Mouse (Mus musculus): ENCODE measurements at regions not wholly inside any gene's neighbourhood (a gene's known extent, or its start where the extent isn't known, plus 50 kb on each side); places are given as distances from the start of the nearest gene placed in this dataset.

- peaks cover 17% of the 10 kb centered on the region for H3K4me1 ChIP-seq
- H3K27me3 ChIP-seq (replicated peaks; ENCODE audit: low read depth, poor library complexity, severe bottlenecking), result no peaks in the 10 kb centered on the region
- H3K36me3 ChIP-seq (replicated peaks), result no peaks in the 10 kb centered on the region
- H3K27ac ChIP-seq (replicated peaks), result no peak overlapping the region
- DNase-seq (ENCODE audit: low spot score), result no peak
- no peaks in the 10 kb centered on the region for H3K9me3 ChIP-seq
- WGBS, result 74% methylated on average over 8 of the region's 8 CpGs
- H3K4me3 ChIP-seq, result no peak overlapping the region
Observed at GRCm38 (mm10) chr13:107587678-107588077, 456.6 kb upstream of the Smim15 start.

DNA sequence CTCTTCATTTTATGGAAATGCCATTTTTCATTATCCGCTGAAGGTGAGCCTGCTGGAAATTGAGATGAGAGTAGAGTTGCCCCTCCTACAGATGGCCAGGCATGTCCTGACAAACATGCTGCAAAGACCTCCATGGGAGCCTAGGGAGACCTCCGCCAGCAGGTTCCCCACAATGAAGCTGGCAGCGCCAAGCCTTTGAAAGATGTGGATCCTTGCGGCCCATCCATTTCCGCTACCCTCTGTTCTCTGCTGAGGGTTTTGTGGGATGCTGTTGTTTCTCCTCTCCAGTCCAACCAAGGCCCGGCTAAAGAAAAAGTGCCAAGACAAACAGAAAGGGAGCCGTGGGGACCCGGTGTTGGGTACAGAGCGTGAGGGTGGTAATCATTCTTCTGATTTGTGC is 458.3 kb upstream of the Smim15 start:
- no peaks in the 10 kb centered on the region for H3K36me3 ChIP-seq (replicated peaks)
- peaks cover 17% of the 10 kb centered on the region for H3K4me1 ChIP-seq
- no peaks in the 10 kb centered on the region for H3K9me3 ChIP-seq
- H3K27me3 ChIP-seq (replicated peaks; ENCODE audit: low read depth, poor library complexity, severe bottlenecking), result no peaks in the 10 kb centered on the region
- 90% methylated on average over 9 of the region's 9 CpGs for WGBS
- no peak for DNase-seq (ENCODE audit: low spot score)
- H3K27ac ChIP-seq (replicated peaks), result no peak overlapping the region
- no peak overlapping the region for H3K4me3 ChIP-seq

GRCm38 (mm10) chr13:107585353-107585752 is 458.9 kb upstream of the Smim15 start:
- WGBS, result 57% methylated on average over 4 of the region's 4 CpGs

GRCm38 (mm10) chr13:107578968-107579367 is 465.3 kb upstream of the Smim15 start:
- no peaks in the 10 kb centered on the region for H3K9me3 ChIP-seq
- no peaks in the 10 kb centered on the region for H3K4me1 ChIP-seq
- no peak overlapping the region for H3K27ac ChIP-seq (replicated peaks)
- no peaks in the 10 kb centered on the region for H3K36me3 ChIP-seq (replicated peaks)
- 87% methylated on average over 6 of the region's 6 CpGs for WGBS
- no peak for DNase-seq (ENCODE audit: low spot score)
- no peaks in the 10 kb centered on the region for H3K27me3 ChIP-seq (replicated peaks; ENCODE audit: low read depth, poor library complexity, severe bottlenecking)
- H3K4me3 ChIP-seq, result no peak overlapping the region

More at GRCm38 (mm10) chr13:107585353-107585752, 458.9 kb upstream of the Smim15 start:
- Histone ChIP-seq H3K36me3 (replicated peaks) (no peaks in the 10 kb centered on the region), H3K27me3 (replicated peaks; ENCODE audit: low read depth, poor library complexity, severe bottlenecking) (no peaks in the 10 kb centered on the region), H3K4me1 (peaks cover 17% of the 10 kb centered on the region), H3K27ac (replicated peaks) (no peak overlapping the region), H3K4me3 (no peak overlapping the region), H3K9me3 (no peaks in the 10 kb centered on the region)
- DNase-seq (ENCODE audit: low spot score), result no peak

DNA sequence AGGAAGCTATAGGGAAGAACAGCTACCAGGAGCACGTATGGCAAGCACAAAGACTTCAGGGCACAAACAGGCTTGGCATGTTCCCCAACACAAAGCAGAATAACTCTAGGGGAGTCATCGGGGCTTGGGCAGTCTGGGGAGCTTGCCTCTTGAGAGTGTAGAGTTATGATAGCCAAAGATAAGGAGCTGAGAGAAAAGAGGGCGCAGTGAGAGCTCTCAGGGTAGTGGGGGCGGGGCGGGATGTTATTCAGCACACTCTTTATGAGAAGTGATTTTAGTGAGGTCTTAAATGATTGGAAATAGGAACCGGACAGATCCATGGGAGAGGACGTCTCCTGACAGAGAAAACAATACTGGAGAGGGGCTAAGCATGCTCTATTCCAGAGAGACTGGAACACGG is 466.4 kb upstream of the Smim15 start:
- no peak for DNase-seq (ENCODE audit: low spot score)
- Histone ChIP-seq H3K36me3 (replicated peaks) (no peaks in the 10 kb centered on the region), H3K4me1 (no peaks in the 10 kb centered on the region), H3K4me3 (no peak overlapping the region), H3K27ac (replicated peaks) (no peak overlapping the region), H3K27me3 (replicated peaks; ENCODE audit: low read depth, poor library complexity, severe bottlenecking) (no peaks in the 10 kb centered on the region), H3K9me3 (no peaks in the 10 kb centered on the region)
- WGBS, result 81% methylated on average over 8 of the region's 8 CpGs

- Histone ChIP-seq H3K4me3 (no peak overlapping the region), H3K36me3 (replicated peaks) (no peaks in the 10 kb centered on the region), H3K27me3 (replicated peaks; ENCODE audit: low read depth, poor library complexity, severe bottlenecking) (no peaks in the 10 kb centered on the region), H3K4me1 (no peaks in the 10 kb centered on the region), H3K27ac (replicated peaks) (no peak overlapping the region), H3K9me3 (no peaks in the 10 kb centered on the region)
- 84% methylated on average over 4 of the region's 4 CpGs for WGBS
- no peak for DNase-seq (ENCODE audit: low spot score)
Observed at GRCm38 (mm10) chr13:107577272-107577671, 467.0 kb upstream of the Smim15 start.

GRCm38 (mm10) chr13:107576701-107577100 is 467.5 kb upstream of the Smim15 start:
- 90% methylated on average over 5 of the region's 5 CpGs for WGBS
- Histone ChIP-seq H3K9me3 (no peaks in the 10 kb centered on the region), H3K27ac (replicated peaks) (no peak overlapping the region), H3K4me3 (no peak overlapping the region), H3K27me3 (replicated peaks; ENCODE audit: low read depth, poor library complexity, severe bottlenecking) (no peaks in the 10 kb centered on the region), H3K4me1 (no peaks in the 10 kb centered on the region), H3K36me3 (replicated peaks) (no peaks in the 10 kb centered on the region)
- no peak for DNase-seq (ENCODE audit: low spot score)

DNA sequence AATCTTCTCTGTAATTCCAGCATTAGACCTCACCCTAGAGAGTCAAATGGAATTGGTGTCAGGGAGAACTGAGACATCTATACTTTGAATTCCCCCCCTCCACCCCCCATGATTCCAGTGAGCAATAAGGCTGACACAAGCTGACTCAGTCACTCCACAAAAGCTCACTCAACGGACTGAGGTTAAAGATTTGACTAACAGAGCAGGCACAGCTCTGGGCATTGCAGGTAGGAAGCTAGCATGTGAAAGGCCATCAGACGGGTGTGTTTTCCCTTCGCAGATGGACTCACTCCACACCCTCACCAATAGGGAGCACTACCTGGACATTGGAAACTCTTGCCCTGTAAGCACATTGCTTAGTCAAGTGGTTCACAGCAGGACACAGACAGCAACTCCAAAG is 469.2 kb upstream of the Smim15 start:
- 79% methylated on average over 3 of the region's 3 CpGs for WGBS

DNA sequence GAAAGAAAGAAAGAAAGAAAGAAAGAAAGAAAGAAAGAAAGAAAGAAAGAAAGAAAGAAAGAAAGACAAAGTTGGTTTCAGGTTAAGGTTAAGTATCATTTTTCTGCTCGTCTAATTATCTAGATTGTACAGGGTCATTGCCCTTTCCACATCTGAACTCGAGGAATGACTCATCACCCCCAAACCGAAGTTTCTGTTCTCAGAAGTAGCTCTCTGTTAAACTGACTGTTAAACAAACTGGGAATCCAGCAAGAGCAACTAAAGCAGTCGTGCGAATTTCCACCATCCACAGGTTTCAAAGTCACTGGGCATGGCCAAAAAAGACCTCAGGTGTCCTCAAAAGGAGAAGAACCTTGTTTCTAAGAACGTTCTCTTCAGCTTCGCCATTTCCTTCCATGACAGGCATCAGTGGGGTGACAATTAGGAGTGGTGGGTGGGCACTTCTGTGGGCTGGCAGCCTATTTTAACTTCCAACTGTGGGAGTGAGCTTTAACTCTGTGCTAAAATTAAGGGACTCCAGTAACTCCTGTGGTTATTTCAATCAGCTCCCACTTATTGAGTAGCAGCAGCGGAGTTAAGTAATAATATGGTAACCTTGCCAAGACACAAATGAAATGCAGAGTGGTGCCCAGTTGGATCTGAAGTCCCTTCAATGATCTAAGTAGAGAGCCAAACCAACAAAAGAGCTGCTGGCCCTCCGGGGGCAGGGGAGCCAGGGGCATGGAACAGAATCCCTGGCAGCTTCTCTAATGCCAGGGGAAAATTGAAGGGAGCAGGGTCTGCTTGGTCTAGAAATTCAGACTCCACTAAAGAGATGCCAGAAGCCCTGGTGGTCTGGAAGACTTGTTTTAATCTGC is 470.5 kb upstream of the Smim15 start:
- 82% methylated on average over 9 of the region's 9 CpGs for WGBS
- Histone ChIP-seq H3K27ac (replicated peaks) (no peak overlapping the region), H3K27me3 (replicated peaks; ENCODE audit: low read depth, poor library complexity, severe bottlenecking) (no peaks in the 10 kb centered on the region), H3K9me3 (no peaks in the 10 kb centered on the region), H3K4me3 (no peak overlapping the region), H3K4me1 (peaks cover 2% of the 10 kb centered on the region; the same call in 1 of the 2 replicates), H3K36me3 (replicated peaks) (no peaks in the 10 kb centered on the region)
- DNase-seq (ENCODE audit: low spot score), result no peak

More for the DNA sequence above, 469.2 kb upstream of the Smim15 start:
- Histone ChIP-seq H3K4me1 (no peaks in the 10 kb centered on the region), H3K9me3 (no peaks in the 10 kb centered on the region), H3K27me3 (replicated peaks; ENCODE audit: low read depth, poor library complexity, severe bottlenecking) (no peaks in the 10 kb centered on the region), H3K4me3 (no peak overlapping the region), H3K36me3 (replicated peaks) (no peaks in the 10 kb centered on the region), H3K27ac (replicated peaks) (no peak overlapping the region)
- no peak for DNase-seq (ENCODE audit: low spot score)

DNA sequence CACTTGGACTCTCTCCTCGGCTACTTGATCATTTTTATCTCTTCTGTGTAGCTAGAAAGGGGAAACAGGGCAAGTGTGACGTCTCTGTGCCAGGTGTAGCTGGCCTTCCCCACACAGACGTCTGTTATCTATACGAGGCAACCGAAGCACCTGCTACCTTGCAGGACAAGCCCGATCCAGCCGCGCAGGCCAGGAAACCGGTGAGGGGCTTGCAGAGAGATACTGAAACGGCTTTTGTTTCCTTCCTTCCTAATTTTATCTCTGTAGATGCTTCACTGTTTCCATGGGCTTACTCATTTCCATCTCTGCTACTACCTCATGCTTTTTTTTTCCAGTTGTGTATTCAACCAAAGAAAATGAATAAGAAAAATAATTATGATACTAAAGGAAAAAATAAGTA is 472.7 kb upstream of the Smim15 start:
- no peaks in the 10 kb centered on the region for H3K36me3 ChIP-seq (replicated peaks)
- H3K27ac ChIP-seq (replicated peaks), result no peak overlapping the region
- DNase-seq (ENCODE audit: low spot score), result no peak
- H3K4me1 ChIP-seq, result peaks cover 9% of the 10 kb centered on the region
- H3K9me3 ChIP-seq, result no peaks in the 10 kb centered on the region
- WGBS, result 84% methylated on average over 10 of the region's 10 CpGs
- H3K27me3 ChIP-seq (replicated peaks; ENCODE audit: low read depth, poor library complexity, severe bottlenecking), result no peaks in the 10 kb centered on the region
- no peak overlapping the region for H3K4me3 ChIP-seq

- 81% methylated on average over 2 of the region's 2 CpGs for WGBS
Observed at GRCm38 (mm10) chr13:107569477-107569876, 474.8 kb upstream of the Smim15 start.

GRCm38 (mm10) chr13:107568701-107569121 is 475.5 kb upstream of the Smim15 start:
- 63% methylated on average over 7 of the region's 7 CpGs for WGBS
- Histone ChIP-seq H3K27me3 (replicated peaks; ENCODE audit: low read depth, poor library complexity, severe bottlenecking) (no peaks in the 10 kb centered on the region), H3K36me3 (replicated peaks) (no peaks in the 10 kb centered on the region), H3K27ac (replicated peaks) (0 out of 2 replicates have a peak overlapping the region, but pooled peaks have one; percentile 5), H3K4me3 (no peak overlapping the region), H3K4me1 (peaks cover 9% of the 10 kb centered on the region), H3K9me3 (no peaks in the 10 kb centered on the region)
- no peak for DNase-seq (ENCODE audit: low spot score)

More at GRCm38 (mm10) chr13:107569477-107569876, 474.8 kb upstream of the Smim15 start:
- no peak overlapping the region for H3K27ac ChIP-seq (replicated peaks)
- peaks cover 9% of the 10 kb centered on the region for H3K4me1 ChIP-seq
- H3K4me3 ChIP-seq, result no peak overlapping the region
- no peaks in the 10 kb centered on the region for H3K36me3 ChIP-seq (replicated peaks)
- H3K27me3 ChIP-seq (replicated peaks; ENCODE audit: low read depth, poor library complexity, severe bottlenecking), result no peaks in the 10 kb centered on the region
- no peaks in the 10 kb centered on the region for H3K9me3 ChIP-seq
- DNase-seq (ENCODE audit: low spot score), result no peak

DNA sequence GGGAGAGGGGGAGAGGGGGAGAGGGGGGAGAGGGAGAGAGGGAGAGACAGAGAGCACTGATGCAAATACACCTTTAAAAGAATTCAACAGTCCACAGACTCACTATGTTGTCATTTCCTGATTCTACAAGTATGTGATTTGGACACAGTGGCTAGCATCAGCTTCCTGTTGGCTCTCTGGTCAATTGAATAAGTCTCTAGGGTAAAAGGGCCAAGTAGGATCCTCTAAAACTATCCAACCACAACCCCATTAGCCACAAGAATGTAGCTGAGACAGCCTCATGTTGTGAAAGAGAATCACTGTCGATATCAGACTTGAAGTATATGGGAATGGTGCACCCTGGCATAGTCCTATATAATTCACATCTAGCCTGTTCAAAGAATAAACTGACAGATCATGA is 481.8 kb upstream of the Smim15 start:
- no peak for DNase-seq (ENCODE audit: low spot score)
- H3K4me1 ChIP-seq, result no peaks in the 10 kb centered on the region
- no peaks in the 10 kb centered on the region for H3K9me3 ChIP-seq
- H3K27me3 ChIP-seq (replicated peaks; ENCODE audit: low read depth, poor library complexity, severe bottlenecking), result no peaks in the 10 kb centered on the region
- H3K36me3 ChIP-seq (replicated peaks), result no peaks in the 10 kb centered on the region
- no peak overlapping the region for H3K4me3 ChIP-seq
- no peak overlapping the region for H3K27ac ChIP-seq (replicated peaks)
- 94% methylated on average over 1 of the region's 1 CpGs for WGBS
